Mouse (Mus musculus): Measurements from ENCODE around the gene Vmn1r169. TPM values are rescaled to one million over a fixed set of nuclear protein-coding genes. Genes with fewer than 3 reads are reported as not detected.
"Not testable (repeated sequence)": the region's sequence is repeated elsewhere in the genome, so short reads cannot be mapped to it uniquely, and the experiment has no call there.

Vmn1r169 gene
- polyA plus RNA-seq (2015; fragmentation: Nextera tagmentation; extraction: Ambion mirVana): not detected in 2 replicates

- not testable (repeated sequence) for H3K27ac ChIP-seq (replicated peaks); H3K9ac ChIP-seq; H3K27me3 ChIP-seq (replicated peaks); H3K4me2 ChIP-seq; H3K4me1 ChIP-seq; ATAC-seq (ENCODE audit: extremely low read depth, insufficient number of reproducible peaks, low FRiP score, low TSS enrichment); H3K36me3 ChIP-seq; H3K4me3 ChIP-seq
- 55% methylated on average over 1 of the region's 2 CpGs for WGBS
- peaks cover 14% of the 10 kb centered on the region; the same call in 1 of the 2 replicates for H3K9me3 ChIP-seq
Measured at GRCm38 (mm10) chr7:23575226-23575625, at the start of gene Vmn1r169. Gene Vmn1r169, plus strand, starts transcription at chr7:23575526.

- H3K9me3 ChIP-seq; H3K4me3 ChIP-seq; H3K4me1 ChIP-seq; ATAC-seq (ENCODE audit: extremely low read depth, insufficient number of reproducible peaks, low FRiP score, low TSS enrichment); H3K27me3 ChIP-seq (replicated peaks); H3K9ac ChIP-seq; H3K4me2 ChIP-seq; H3K27ac ChIP-seq (replicated peaks); H3K36me3 ChIP-seq: not testable (repeated sequence)
- no CpG with 5 or more reads among the region's 1 CpGs for WGBS
Measured at GRCm38 (mm10) chr7:23539432-23539831, 35.9 kb upstream of the Vmn1r169 start, which contains the start of gene Vmn1r168. Gene Vmn1r168, plus strand, starts transcription at chr7:23539732.

GRCm38 (mm10) chr7:23605875-23606274 is 30.5 kb downstream of the Vmn1r169 start, which contains the start of gene Vmn1r170:
Gene Vmn1r170, plus strand, starts transcription at chr7:23606175.
- not testable (repeated sequence) for ATAC-seq (ENCODE audit: extremely low read depth, insufficient number of reproducible peaks, low FRiP score, low TSS enrichment)
- WGBS: 32% methylated on average over 1 of the region's 1 CpGs
- H3K9me3 ChIP-seq: peaks cover 22% of the 10 kb centered on the region

More at GRCm38 (mm10) chr7:23605875-23606274, 30.5 kb downstream of the Vmn1r169 start, which contains the start of gene Vmn1r170:
- not testable (repeated sequence) for H3K27me3 ChIP-seq (replicated peaks); H3K4me2 ChIP-seq; H3K4me3 ChIP-seq; H3K36me3 ChIP-seq; H3K4me1 ChIP-seq; H3K9ac ChIP-seq; H3K27ac ChIP-seq (replicated peaks)

Other genes with a start within 250 kb of the Vmn1r169 start
- not detected in 2 replicates for gene Nlrp5, start 189.6 kb upstream of the Vmn1r169 start, polyA plus RNA-seq (2015; fragmentation: Nextera tagmentation; extraction: Ambion mirVana)
- not detected in 2 replicates for gene Vmn1r167, start 68.3 kb upstream of the Vmn1r169 start, polyA plus RNA-seq (2015; fragmentation: Nextera tagmentation; extraction: Ambion mirVana)
- not detected in 2 replicates for gene Vmn1r168, start 35.8 kb upstream of the Vmn1r169 start, polyA plus RNA-seq (2015; fragmentation: Nextera tagmentation; extraction: Ambion mirVana)
- not detected in 2 replicates for gene Vmn1r170, start 30.6 kb downstream of the Vmn1r169 start, polyA plus RNA-seq (2015; fragmentation: Nextera tagmentation; extraction: Ambion mirVana)
- gene Vmn1r171, start 55.2 kb downstream of the Vmn1r169 start, polyA plus RNA-seq (2015; fragmentation: Nextera tagmentation; extraction: Ambion mirVana): not detected in 2 replicates
- not detected in 2 replicates for gene Vmn1r172, start 82.8 kb downstream of the Vmn1r169 start, polyA plus RNA-seq (2015; fragmentation: Nextera tagmentation; extraction: Ambion mirVana)
- gene Vmn1r173, start 125.2 kb downstream of the Vmn1r169 start, polyA plus RNA-seq (2015; fragmentation: Nextera tagmentation; extraction: Ambion mirVana): not detected in 2 replicates
- not detected in 2 replicates for gene Vmn1r174, start 176.7 kb downstream of the Vmn1r169 start, polyA plus RNA-seq (2015; fragmentation: Nextera tagmentation; extraction: Ambion mirVana)
- gene Vmn1r175, start 235.1 kb downstream of the Vmn1r169 start, polyA plus RNA-seq (2015; fragmentation: Nextera tagmentation; extraction: Ambion mirVana): not detected in 2 replicates